11 mouse cellular contexts compared by ENCODE assay signal in genomic region chr5:118081996-118082395, GRCm38 (mm10). TPM values are rescaled to one million over a fixed set of nuclear protein-coding genes. Genes with fewer than 3 reads are reported as not detected.
A peak's percentile ranks its signal among the peaks of the same experiment; 100 is the strongest.
DNase-seq lines count a peak whose midpoint lies in the region; ATAC-seq lines count a peak whose summit lies in the region.
"Had no signal": no experiment of that assay in that cellular context is flagged by ENCODE, and none has a peak within 500 bp of the region (broad histone marks: within the 10 kb centered on the region; RNA-seq: fewer than 3 reads in every experiment).

No protein-coding gene starts in this region.

- no peak overlapping the region for H3K4me3 ChIP-seq in forebrain, embryonic 11.5 days (ENCODE audit: low read depth, low read length)
- H3K4me3 ChIP-seq in forebrain, embryonic 12.5 days (replicated peaks) = no peak overlapping the region
- no peak overlapping the region for H3K4me3 ChIP-seq in limb, embryonic 12.5 days (replicated peaks)

- WGBS in forebrain, embryonic 11.5 days = 76% methylated on average over 6 of the region's 6 CpGs
- 73% methylated on average over 6 of the region's 6 CpGs for WGBS in forebrain, embryonic 12.5 days
- WGBS in limb, embryonic 12.5 days = 63% methylated on average over 6 of the region's 6 CpGs

- 0 out of 2 replicates have a peak overlapping the region, but pooled peaks have one; percentile 37 for H3K27ac ChIP-seq in forebrain, embryonic 11.5 days (ENCODE audit: low read depth, low read length)
- H3K27ac ChIP-seq in forebrain, embryonic 12.5 days = no peak overlapping the region
- peak overlapping the region; percentile 77 for H3K27ac ChIP-seq in limb, embryonic 12.5 days

- H3K4me1 ChIP-seq in forebrain, embryonic 11.5 days (replicated peaks; ENCODE audit: control insufficient read depth, insufficient read depth, low read length) = peaks cover 14% of the 10 kb centered on the region; the same call in 1 of the 2 replicates
- H3K4me1 ChIP-seq in forebrain, embryonic 12.5 days = peaks cover 83% of the 10 kb centered on the region
- peaks cover 60% of the 10 kb centered on the region for H3K4me1 ChIP-seq in limb, embryonic 12.5 days (replicated peaks)

- DNase-seq in forebrain, embryonic 11.5 days (ENCODE audit: low spot score) = no peak
- peak; percentile 26 to 32 for DNase-seq in spleen, adult 18-20 months
- no peak for DNase-seq in spleen, postnatal 10 days (ENCODE audit: low spot score in 2 of 2)
- DNase-seq in thymus, postnatal 4 days = peak; percentile 74
- DNase-seq in ovary, postnatal 36 days (ENCODE audit: low spot score) = no peak
- DNase-seq in gastrocnemius, adult 18-20 months (ENCODE audit: low spot score) = no peak
- DNase-seq: cerebellum, adult 8-10 months; heart, postnatal 14 days had no signal

- H3K9me3 ChIP-seq in forebrain, embryonic 11.5 days (ENCODE audit: control insufficient read depth, low read length) = no peaks in the 10 kb centered on the region
- no peaks in the 10 kb centered on the region for H3K9me3 ChIP-seq in forebrain, embryonic 12.5 days
- no peaks in the 10 kb centered on the region for H3K9me3 ChIP-seq in limb, embryonic 12.5 days

- no peaks in the 10 kb centered on the region for H3K36me3 ChIP-seq in forebrain, embryonic 11.5 days (ENCODE audit: control insufficient read depth, insufficient read depth, low read length)
- peaks cover 8% of the 10 kb centered on the region; the same call in 1 of the 2 replicates for H3K36me3 ChIP-seq in forebrain, embryonic 12.5 days (replicated peaks)
- peaks cover 48% of the 10 kb centered on the region for H3K36me3 ChIP-seq in limb, embryonic 12.5 days

- no peak for ATAC-seq in forebrain, embryonic 11.5 days (replicated peaks; ENCODE audit: low FRiP score)
- no peak for ATAC-seq in forebrain, embryonic 12.5 days (ENCODE audit: low FRiP score)
- no peak for ATAC-seq in limb, embryonic 12.5 days (ENCODE audit: insufficient number of reproducible peaks, insufficient read depth, low FRiP score, low TSS enrichment, low read depth)

- no peak overlapping the region for H3K9ac ChIP-seq in forebrain, embryonic 11.5 days (ENCODE audit: low read length)
- H3K9ac ChIP-seq in forebrain, embryonic 12.5 days = no peak overlapping the region
- 0 out of 2 replicates have a peak overlapping the region, but pooled peaks have one; percentile 14 for H3K9ac ChIP-seq in limb, embryonic 12.5 days (replicated peaks)

- H3K4me2 ChIP-seq in forebrain, embryonic 11.5 days (ENCODE audit: low read depth, low read length, severe bottlenecking) = no peak overlapping the region
- no peak overlapping the region for H3K4me2 ChIP-seq in forebrain, embryonic 12.5 days
- H3K4me2 ChIP-seq in limb, embryonic 12.5 days = no peak overlapping the region
- H3K4me2 ChIP-seq: liver, embryonic 11.5 days had no signal

- H3K27me3 ChIP-seq in forebrain, embryonic 11.5 days (ENCODE audit: control insufficient read depth, insufficient read depth, low read length) = no peaks in the 10 kb centered on the region
- H3K27me3 ChIP-seq in forebrain, embryonic 12.5 days = no peaks in the 10 kb centered on the region
- no peaks in the 10 kb centered on the region for H3K27me3 ChIP-seq in limb, embryonic 12.5 days

RNA-seq across cellular contexts. Expression of gene Tesc, which starts 54.5 kb away (rescaled TPM):
- polyA plus RNA-seq in forebrain, embryonic 11.5 days (2014; fragmentation: Nextera tagmentation; extraction: Ambion mirVana) = 0.91 and 1.8 TPM in 2 replicates
- polyA plus RNA-seq in forebrain, embryonic 12.5 days (2016; fragmentation: Nextera tagmentation; extraction: Ambion mirVana) = 4.7 and 6.3 TPM in 2 replicates
- 0.49 and 0.74 TPM in 2 replicates for polyA plus RNA-seq in limb, embryonic 12.5 days (2016; fragmentation: Nextera tagmentation; extraction: Ambion mirVana)
- total RNA-seq in gastrocnemius, adult 18-20 months (2021) = under 1 TPM; 0.37 to 0.81 TPM

Comparison
In these comparisons a context has a peak if more than half of its experiments do, and no peak if none do; other contexts are left out.
1. DNase-seq: peak in spleen, adult 18-20 months (2 of 2) and thymus, postnatal 4 days (single experiment); none in forebrain, embryonic 11.5 days (single experiment), spleen, postnatal 10 days (0 of 2), ovary, postnatal 36 days (single experiment) and gastrocnemius, adult 18-20 months (single experiment).